Mouse (Mus musculus): Measurements from ENCODE around the gene Tra2b. TPM values are rescaled to one million over a fixed set of nuclear protein-coding genes. Genes with fewer than 3 reads are reported as not detected.
"Not testable (repeated sequence)": the region's sequence is repeated elsewhere in the genome, so short reads cannot be mapped to it uniquely, and the experiment has no call there.

Gene Tra2b
- polyA plus RNA-seq, 1 experiment from 2014 or later: 336 TPM

DNA sequence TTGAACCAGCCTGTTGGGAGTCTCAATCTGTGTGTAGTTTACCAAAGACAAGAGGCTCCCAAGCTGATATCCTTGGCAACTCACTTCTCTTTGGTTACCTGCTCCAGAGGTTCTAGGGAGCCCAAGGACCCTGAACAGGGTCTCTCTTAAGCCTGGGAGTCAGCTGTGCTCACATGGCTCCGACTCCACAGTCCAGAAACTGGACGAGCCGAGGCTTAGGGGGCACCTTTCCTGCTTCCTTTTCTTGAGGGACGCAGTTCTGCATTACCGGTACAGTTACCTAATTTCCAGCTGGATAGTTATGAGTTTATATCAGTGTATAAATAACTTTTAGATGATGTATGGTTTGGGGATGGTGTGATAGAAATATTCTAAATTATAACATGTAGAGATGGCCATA lies 24.9 kb downstream of the Tra2b start:
- Histone ChIP-seq H3K36me3 (peaks cover 32% of the 10 kb centered on the region), H3K4me2 (replicated peaks) (no peak overlapping the region)

GRCm38 (mm10) chr16:22239978-22240377 lies 25.8 kb downstream of the Tra2b start:
- WGBS: 93% methylated on average over 2 of the region's 2 CpGs
- no peak for ATAC-seq

More for the DNA sequence above, 24.9 kb downstream of the Tra2b start:
- H3K4me3 ChIP-seq (replicated peaks): no peak overlapping the region
- WGBS: 85% methylated on average over 5 of the region's 5 CpGs
- no peaks in the 10 kb centered on the region for H3K4me1 ChIP-seq (replicated peaks)
- no peaks in the 10 kb centered on the region for H3K27me3 ChIP-seq (replicated peaks)
- 0 out of 2 replicates have a peak, but pooled peaks have one; percentile 37 for ATAC-seq
- H3K9me3 ChIP-seq: no peaks in the 10 kb centered on the region
- no peak overlapping the region for H3K27ac ChIP-seq
- no peak overlapping the region for H3K9ac ChIP-seq

DNA sequence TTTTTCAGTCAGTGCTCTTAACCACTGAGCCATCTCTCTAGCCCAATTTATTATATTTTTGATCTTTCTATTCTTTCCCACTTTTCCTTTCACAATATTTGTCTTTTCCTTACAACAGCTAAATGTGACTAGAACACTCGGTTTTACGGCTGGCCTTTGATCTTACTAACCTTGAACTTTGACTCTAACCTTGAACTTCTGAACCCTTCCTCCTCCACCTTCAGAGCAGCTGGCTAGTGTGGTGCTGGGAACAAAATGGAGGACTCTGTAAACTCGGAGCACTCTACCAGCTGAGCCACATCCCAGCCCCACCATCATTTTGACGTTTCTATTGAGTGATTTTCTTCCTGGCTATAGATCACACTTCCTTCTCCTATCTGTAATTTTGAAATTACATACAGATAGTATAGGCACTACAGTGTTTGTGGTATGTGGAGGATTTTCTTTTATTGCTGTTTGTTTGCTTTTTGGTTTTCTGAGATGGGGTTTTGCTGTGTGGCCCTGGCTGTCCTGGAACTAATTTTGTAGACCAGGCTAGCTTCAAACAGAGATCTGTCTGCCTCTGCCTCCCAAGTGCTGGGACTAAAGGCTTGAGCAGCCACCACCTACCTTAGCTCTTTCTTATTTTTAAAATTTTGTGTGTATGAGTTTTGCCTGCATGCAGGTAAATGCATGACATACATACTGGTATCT lies 26.7 kb downstream of the Tra2b start:
- no peak overlapping the region for H3K9ac ChIP-seq
- H3K27ac ChIP-seq: no peak overlapping the region
- WGBS: 67% methylated on average over 4 of the region's 4 CpGs
- H3K4me2 ChIP-seq (replicated peaks): no peak overlapping the region
- H3K4me1 ChIP-seq (replicated peaks): no peaks in the 10 kb centered on the region
- no peak for ATAC-seq
- no peak overlapping the region for H3K4me3 ChIP-seq (replicated peaks)
- peaks cover 23% of the 10 kb centered on the region for H3K36me3 ChIP-seq
- no peaks in the 10 kb centered on the region for H3K9me3 ChIP-seq
- H3K27me3 ChIP-seq (replicated peaks): no peaks in the 10 kb centered on the region

More at GRCm38 (mm10) chr16:22239978-22240377, 25.8 kb downstream of the Tra2b start:
- Histone ChIP-seq H3K27ac (no peak overlapping the region), H3K9me3 (no peaks in the 10 kb centered on the region), H3K4me2 (replicated peaks) (no peak overlapping the region), H3K36me3 (peaks cover 28% of the 10 kb centered on the region), H3K9ac (no peak overlapping the region), H3K4me1 (replicated peaks) (no peaks in the 10 kb centered on the region), H3K27me3 (replicated peaks) (no peaks in the 10 kb centered on the region), H3K4me3 (replicated peaks) (no peak overlapping the region)

GRCm38 (mm10) chr16:22238402-22238801 lies 27.4 kb downstream of the Tra2b start:
- H3K9me3 ChIP-seq: not testable (repeated sequence)

GRCm38 (mm10) chr16:22236814-22237213 lies 29.0 kb downstream of the Tra2b start:
- Histone ChIP-seq H3K9ac (no peak overlapping the region), H3K9me3 (no peaks in the 10 kb centered on the region), H3K27me3 (replicated peaks) (no peaks in the 10 kb centered on the region), H3K4me1 (replicated peaks) (no peaks in the 10 kb centered on the region), H3K27ac (no peak overlapping the region), H3K36me3 (peaks cover 11% of the 10 kb centered on the region), H3K4me2 (replicated peaks) (no peak overlapping the region), H3K4me3 (replicated peaks) (no peak overlapping the region)
- 90% methylated on average over 16 of the region's 16 CpGs for WGBS
- ATAC-seq: no peak

More at GRCm38 (mm10) chr16:22238402-22238801, 27.4 kb downstream of the Tra2b start:
- H3K4me3 ChIP-seq (replicated peaks); ATAC-seq; H3K4me2 ChIP-seq (replicated peaks); H3K4me1 ChIP-seq (replicated peaks); H3K9ac ChIP-seq; H3K27me3 ChIP-seq (replicated peaks); H3K27ac ChIP-seq: not testable (repeated sequence)
- 86% methylated on average over 4 of the region's 4 CpGs for WGBS
- peaks cover 23% of the 10 kb centered on the region for H3K36me3 ChIP-seq

DNA sequence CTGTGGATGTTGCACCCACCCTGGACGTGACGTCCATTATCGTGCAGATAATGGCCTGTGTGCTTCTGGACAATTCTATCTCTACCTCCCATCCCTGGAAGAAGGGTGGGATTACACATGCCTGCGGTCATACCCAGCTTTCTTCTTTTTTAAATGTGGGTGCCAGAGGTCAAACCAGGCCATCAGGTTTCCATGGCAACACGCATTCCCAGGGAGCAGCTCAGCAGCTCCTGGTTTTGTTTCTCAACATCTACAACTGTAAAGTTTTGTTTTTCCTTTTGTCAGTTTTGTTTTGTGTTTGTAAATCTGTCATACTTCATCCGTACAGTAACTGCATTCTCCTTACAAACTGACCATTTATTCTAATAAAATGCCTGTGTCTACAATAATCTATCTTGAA lies 31.3 kb downstream of the Tra2b start:
- Histone ChIP-seq H3K9ac (no peak overlapping the region), H3K4me2 (replicated peaks) (no peak overlapping the region), H3K36me3 (no peaks in the 10 kb centered on the region), H3K27me3 (replicated peaks) (no peaks in the 10 kb centered on the region), H3K4me1 (replicated peaks) (no peaks in the 10 kb centered on the region), H3K9me3 (no peaks in the 10 kb centered on the region), H3K27ac (no peak overlapping the region), H3K4me3 (replicated peaks) (no peak overlapping the region)
- WGBS: 57% methylated on average over 6 of the region's 6 CpGs
- ATAC-seq: no peak

DNA sequence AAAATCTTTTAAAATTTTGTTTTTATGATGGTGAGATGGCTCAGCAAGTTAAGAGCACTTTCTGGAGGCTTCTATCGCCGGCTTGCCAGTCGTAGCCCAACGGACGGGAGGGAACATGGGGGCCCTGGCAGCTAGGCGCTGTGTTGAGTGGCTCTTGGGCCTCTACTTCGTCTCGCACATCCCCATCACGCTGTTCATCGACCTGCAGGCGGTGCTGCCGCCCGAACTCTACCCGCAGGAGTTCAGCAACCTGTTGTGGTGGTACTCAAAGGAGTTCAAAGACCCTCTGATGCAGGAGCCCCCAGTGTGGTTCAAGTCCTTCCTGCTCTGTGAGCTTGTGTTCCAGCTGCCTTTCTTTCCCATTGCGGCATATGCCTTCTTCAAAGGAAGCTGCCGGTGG lies 35.5 kb downstream of the Tra2b start:
- H3K9ac ChIP-seq; H3K4me2 ChIP-seq (replicated peaks); H3K4me3 ChIP-seq (replicated peaks); H3K27me3 ChIP-seq (replicated peaks); H3K9me3 ChIP-seq; H3K27ac ChIP-seq; H3K4me1 ChIP-seq (replicated peaks); H3K36me3 ChIP-seq; ATAC-seq: not testable (repeated sequence)
- 83% methylated on average over 16 of the region's 16 CpGs for WGBS

DNA sequence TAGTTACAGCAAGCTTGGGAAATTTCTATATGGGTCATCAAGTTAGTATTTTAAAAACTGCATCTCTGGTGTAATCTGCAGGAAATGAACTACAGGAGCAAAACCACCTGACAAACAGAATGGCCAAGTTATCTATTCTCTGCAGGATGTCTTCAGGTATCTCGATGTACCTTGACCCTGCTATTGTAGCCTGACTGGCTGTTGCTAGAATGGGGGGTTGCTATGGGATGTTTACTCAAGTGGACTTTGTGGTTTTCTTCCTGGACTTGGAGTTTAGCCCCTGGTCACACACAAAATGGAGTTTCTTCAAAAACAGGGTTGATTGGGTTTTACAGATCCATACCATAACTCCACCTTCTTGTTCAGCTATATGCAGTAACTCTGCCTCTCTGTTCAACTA lies 62.3 kb downstream of the Tra2b start:
- Histone ChIP-seq H3K27ac (no peak overlapping the region), H3K27me3 (replicated peaks) (no peaks in the 10 kb centered on the region), H3K36me3 (no peaks in the 10 kb centered on the region), H3K4me2 (replicated peaks) (no peak overlapping the region), H3K9me3 (no peaks in the 10 kb centered on the region), H3K4me3 (replicated peaks) (no peak overlapping the region), H3K9ac (no peak overlapping the region), H3K4me1 (replicated peaks) (no peaks in the 10 kb centered on the region)
- no peak for ATAC-seq
- WGBS: 83% methylated on average over 1 of the region's 1 CpGs

DNA sequence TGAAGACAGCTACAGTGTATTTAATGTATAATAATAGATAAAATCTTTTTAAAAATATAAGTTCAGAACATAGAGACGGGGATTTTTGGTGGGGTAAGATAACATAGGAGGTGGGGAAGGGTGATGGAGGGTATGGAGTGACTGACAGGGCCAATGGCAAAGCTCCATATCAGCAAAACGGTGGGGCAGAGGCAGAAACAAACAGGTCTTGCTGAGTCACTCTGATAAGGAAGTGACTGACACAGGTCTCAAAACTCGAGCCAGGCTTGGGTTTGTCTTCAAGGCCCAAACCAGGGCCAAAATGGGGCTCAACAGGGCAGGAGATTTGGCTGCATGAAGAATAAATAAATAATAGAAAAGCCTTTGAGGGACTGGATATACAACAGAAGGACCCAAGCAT lies 63.9 kb downstream of the Tra2b start:
- 48% methylated on average over 3 of the region's 3 CpGs for WGBS
- H3K27me3 ChIP-seq (replicated peaks): no peaks in the 10 kb centered on the region
- no peaks in the 10 kb centered on the region for H3K4me1 ChIP-seq (replicated peaks)
- no peak overlapping the region for H3K4me2 ChIP-seq (replicated peaks)
- ATAC-seq: no peak
- no peaks in the 10 kb centered on the region for H3K36me3 ChIP-seq
- no peaks in the 10 kb centered on the region for H3K9me3 ChIP-seq
- H3K4me3 ChIP-seq (replicated peaks): no peak overlapping the region
- H3K27ac ChIP-seq: no peak overlapping the region
- H3K9ac ChIP-seq: no peak overlapping the region

- Histone ChIP-seq H3K9me3 (no peaks in the 10 kb centered on the region), H3K4me1 (replicated peaks) (no peaks in the 10 kb centered on the region), H3K27ac (no peak overlapping the region), H3K27me3 (replicated peaks) (no peaks in the 10 kb centered on the region), H3K4me3 (replicated peaks) (no peak overlapping the region), H3K4me2 (replicated peaks) (no peak overlapping the region), H3K36me3 (no peaks in the 10 kb centered on the region), H3K9ac (no peak overlapping the region)
- ATAC-seq: no peak
- WGBS: 70% methylated on average over 1 of the region's 1 CpGs
These were observed 65.3 kb downstream of the Tra2b start for GRCm38 (mm10) chr16:22200476-22200875.

Other genes starting within 250 kb of the Tra2b start
- gene Igf2bp2, start 102.7 kb downstream of the Tra2b start, polyA plus RNA-seq (2015; fragmentation: Nextera tagmentation; extraction: Ambion mirVana): 107 and 116 TPM in 2 replicates
- 11.2 and 11.4 TPM in 2 replicates for gene Etv5, start 173.7 kb upstream of the Tra2b start, polyA plus RNA-seq (2015; fragmentation: Nextera tagmentation; extraction: Ambion mirVana)